Mouse (Mus musculus) frontal cortex, postnatal 36 days (tissue): ENCODE data around the gene C130026I21Rik.
"Not testable (repeated sequence)": the region's sequence is repeated elsewhere in the genome, so short reads cannot be mapped to it uniquely, and the experiment has no call there.

Source experiments
- DNase-seq, 2 experiments: peaks; one replicate each; pipeline ENCODE4 v3.0.0; 2022; ENCODE audit warnings: low spot score in 2 of 2

Gene C130026I21Rik

GRCm38 (mm10) chr1:85270466-85270865 lies at the start of gene C130026I21Rik:
TSS of gene C130026I21Rik (minus strand) at chr1:85270566.
- not testable (repeated sequence) for DNase-seq

GRCm38 (mm10) chr1:85287063-85287462 lies 16.7 kb upstream of the C130026I21Rik start:
- DNase-seq: peak; percentile 2 to 3

GRCm38 (mm10) chr1:85276421-85276820 lies 6.1 kb upstream of the C130026I21Rik start:
- DNase-seq: not testable (repeated sequence)

- DNase-seq: not testable (repeated sequence)
These were observed 11.7 kb downstream of the C130026I21Rik start for GRCm38 (mm10) chr1:85258634-85259033.

DNA sequence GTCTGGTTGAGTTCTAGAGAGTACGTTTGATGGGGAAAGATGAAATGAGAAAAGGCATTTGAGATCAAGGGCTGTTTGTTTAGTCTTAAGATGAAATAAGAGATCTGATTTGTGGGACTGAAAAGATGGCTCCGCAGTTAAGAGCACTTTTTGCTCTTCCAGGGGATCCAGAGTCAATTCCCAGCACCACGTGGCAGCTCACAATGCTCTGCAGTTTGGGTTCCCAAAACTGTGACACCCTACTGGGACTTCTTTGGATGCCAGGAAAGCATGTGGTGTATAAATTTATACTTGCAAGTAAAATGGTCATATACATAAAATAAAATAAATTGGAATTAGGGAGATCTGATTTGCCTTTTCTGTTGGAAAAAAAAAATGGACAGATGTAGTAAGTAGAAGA lies 15.1 kb downstream of the C130026I21Rik start:
- not testable (repeated sequence) for DNase-seq

DNA sequence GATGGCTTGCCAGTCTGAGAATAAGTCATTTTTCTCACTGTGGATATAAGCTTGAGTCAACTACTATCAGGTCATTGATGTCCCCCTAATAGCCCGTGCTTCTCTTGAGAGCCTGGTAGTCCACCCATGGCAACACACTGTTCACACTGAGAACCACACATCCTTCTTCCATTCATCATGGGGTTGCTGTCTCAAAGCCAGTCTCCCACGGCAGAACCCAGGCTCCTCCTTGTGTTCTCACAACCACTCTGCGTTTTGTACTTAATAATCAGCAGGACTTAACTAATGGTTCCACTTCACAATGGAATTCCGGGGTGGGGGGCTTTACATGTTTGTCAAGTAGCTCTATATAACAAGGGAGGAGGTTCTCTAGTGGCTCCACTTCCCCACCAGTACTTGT lies 19.2 kb downstream of the C130026I21Rik start:
- DNase-seq: not testable (repeated sequence)

- not testable (repeated sequence) for DNase-seq
These were observed 21.4 kb downstream of the C130026I21Rik start for GRCm38 (mm10) chr1:85248985-85249384.

- DNase-seq: not testable (repeated sequence)
These were observed 23.4 kb downstream of the C130026I21Rik start for GRCm38 (mm10) chr1:85246776-85247460.

- not testable (repeated sequence) for DNase-seq
These were observed 24.1 kb downstream of the C130026I21Rik start for GRCm38 (mm10) chr1:85246266-85246665.

- DNase-seq: not testable (repeated sequence)
These were observed 25.4 kb downstream of the C130026I21Rik start for GRCm38 (mm10) chr1:85244941-85245340.

- DNase-seq: not testable (repeated sequence)
These were observed 27.3 kb downstream of the C130026I21Rik start for GRCm38 (mm10) chr1:85243023-85243422.

GRCm38 (mm10) chr1:85239018-85239775 lies 31.2 kb downstream of the C130026I21Rik start:
- not testable (repeated sequence) for DNase-seq

- DNase-seq: not testable (repeated sequence)
These were observed 63.8 kb downstream of the C130026I21Rik start for GRCm38 (mm10) chr1:85206531-85206930.

DNA sequence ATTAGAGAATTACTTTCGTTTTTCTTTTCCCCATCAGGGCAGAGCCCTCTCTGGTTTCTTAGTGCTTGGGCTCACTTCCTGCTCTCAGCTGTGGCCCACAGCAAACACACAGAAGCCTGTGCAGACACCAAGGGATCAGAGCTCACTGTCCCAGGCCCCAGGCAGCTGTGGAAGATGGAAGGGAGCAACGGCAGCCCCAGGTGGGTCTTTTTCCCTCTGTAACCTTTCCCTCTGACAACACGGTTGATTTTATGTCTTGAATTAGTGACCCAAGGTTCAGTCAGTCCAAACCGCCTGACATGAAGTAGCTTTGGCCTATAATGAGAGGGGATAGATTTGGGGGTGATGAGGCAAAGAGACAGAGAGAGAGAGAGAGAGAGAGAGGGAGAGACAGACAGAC lies 70.8 kb downstream of the C130026I21Rik start:
- not testable (repeated sequence) for DNase-seq

DNA sequence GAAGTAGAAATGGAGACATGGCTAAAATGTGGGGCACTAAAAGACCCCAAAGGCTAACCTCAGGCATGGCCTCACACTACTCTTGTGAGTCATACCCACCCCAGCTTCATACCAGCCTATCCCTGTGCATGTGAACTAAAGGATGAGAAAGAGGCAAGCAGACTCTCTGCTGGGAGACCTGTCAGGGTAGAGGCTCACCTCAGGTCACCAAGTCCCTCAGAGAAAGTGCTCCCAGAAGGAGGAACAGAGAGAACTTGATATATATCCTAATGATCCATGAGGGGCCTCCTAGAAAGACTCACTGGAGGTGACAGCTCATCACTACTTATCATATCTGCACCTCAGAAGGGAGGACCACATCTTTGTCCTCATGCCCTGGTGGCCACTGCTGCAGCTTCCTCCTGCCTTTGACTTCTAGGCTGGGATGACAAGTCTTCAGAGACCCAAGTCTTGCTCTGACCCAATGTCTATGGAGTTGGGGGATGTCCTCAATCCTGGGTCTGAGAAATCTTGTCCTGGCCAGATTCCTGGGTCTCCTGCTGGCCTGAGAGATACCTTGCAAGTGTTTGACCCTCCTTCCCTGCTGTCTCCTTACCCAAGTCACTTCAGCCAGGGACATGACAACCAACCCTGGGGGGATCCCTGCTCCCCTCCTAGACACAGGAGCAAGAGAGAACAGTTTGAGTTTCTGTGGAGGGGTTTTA lies 71.6 kb downstream of the C130026I21Rik start:
- not testable (repeated sequence) for DNase-seq

DNA sequence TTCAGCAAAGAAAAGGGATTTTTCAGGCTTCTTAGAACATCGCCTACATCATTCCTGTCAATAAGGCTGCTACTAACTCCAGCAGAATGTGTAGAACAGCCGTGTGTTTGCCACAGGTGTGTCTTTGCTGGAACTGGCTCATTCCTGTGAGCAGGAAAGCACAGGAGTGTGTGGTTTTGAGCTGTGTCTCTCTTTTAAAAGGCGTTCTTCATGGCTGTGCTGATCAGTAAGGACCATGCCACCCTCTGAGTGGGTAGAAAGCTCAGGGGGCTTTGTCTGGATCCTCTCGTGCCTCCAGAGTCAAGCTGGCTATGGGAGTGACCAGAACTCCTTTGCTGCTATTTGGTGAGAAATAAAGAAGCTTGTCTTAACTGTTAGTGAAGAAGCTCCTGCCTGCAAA lies 73.6 kb downstream of the C130026I21Rik start:
- not testable (repeated sequence) for DNase-seq

DNA sequence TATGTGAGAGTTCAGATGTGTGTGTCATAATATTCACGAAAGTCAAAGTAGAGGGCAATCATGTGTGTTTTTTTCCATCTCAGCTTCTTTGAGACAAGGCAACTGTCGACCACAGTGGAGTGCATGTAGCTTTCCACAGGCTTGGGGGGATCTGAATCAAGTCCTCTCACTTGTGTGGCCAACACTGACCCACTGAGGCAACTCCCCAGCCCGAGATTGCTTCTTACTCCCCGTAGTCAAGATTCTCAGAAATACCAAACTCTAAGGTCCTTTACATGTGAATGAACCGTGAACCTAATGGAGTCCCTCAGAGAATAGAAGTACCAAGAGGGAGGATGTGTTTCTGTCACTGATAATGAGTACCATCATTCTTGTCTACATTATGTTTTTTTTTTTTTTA lies 76.6 kb downstream of the C130026I21Rik start:
- DNase-seq: not testable (repeated sequence)

DNA sequence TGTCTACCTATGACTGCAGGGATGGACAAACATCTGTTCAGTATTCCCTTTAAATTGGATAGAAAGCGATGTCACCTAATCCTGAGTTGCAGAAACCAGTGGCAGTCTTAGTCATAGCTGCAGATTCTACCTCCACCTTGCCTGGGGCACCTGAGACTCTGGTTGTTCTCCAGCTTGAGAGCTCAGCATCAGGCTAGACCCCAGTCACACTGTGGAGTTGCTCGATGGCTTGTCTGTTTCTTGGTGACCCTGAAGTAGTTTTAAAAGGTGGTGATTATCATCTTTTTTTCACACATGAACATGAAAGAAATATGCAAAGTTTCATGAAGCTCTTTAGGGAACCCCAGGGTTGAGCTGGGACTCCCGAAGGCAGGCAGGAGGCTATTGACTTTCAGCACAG lies 88.4 kb downstream of the C130026I21Rik start:
- not testable (repeated sequence) for DNase-seq

- DNase-seq: not testable (repeated sequence)
These were observed 91.4 kb downstream of the C130026I21Rik start for GRCm38 (mm10) chr1:85178971-85179370.

GRCm38 (mm10) chr1:85162841-85163240 lies 107.5 kb downstream of the C130026I21Rik start:
- not testable (repeated sequence) for DNase-seq

DNA sequence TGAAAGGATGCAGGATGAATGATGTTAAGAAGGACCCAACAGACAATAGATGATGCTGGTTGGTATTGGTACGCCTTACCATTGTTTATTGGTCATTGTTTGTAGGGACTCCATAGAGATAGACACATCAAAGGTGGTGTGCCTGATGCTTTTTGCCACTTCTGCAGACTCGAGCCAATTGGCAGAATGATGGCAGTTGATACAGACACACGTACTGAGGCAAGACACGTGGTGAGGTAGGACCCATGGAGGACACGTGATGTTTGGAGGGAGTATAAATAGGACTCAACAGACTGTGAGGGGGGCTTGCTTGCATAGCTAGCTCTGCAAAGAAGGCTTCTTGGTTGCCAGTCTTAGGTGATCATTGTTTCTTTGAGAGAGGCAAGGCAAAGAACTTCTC lies 115.2 kb downstream of the C130026I21Rik start:
- DNase-seq: not testable (repeated sequence)

DNA sequence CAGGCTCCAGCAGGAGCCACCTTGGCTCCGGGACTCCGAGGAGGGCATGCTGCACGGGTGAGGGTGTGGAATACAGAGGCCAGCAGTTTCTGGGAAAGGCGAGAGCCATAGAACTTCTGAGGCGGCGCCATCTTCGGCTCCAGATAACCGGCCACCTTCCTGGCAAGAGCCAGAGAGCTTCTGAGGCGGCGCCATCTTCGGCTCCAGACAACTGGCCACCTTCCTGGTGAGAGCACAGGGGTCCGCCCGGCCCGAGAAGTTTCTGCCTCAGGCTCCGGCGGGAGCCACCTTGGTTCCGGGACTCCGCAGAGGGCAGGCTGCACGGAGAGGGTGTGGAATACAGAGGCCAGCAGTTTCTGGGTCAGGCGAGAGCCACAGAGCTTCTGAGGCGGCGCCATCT lies 136.7 kb downstream of the C130026I21Rik start:
- not testable (repeated sequence) for DNase-seq
